Comparison of ENCODE assay signal across 1 mouse cellular context in the genomic region with DNA sequence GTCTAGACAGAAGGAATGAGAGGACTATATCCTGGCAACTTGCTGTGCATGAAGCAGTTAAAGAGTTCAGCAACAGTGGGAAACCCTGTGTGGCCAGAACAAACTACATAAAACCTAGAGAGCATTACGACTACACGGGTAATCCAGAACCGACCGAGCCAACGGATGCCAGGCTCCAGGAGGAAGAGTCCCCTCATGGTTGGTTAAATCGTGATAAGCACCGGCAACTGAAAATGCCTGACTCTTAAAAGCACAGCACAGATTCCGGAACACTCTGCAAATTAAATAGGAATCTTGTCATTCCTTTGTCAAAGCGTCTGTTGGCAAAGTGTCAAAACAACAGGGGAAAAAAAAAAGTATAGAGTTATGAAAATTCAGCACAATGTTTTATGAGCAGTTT.
TF ChIP-seq lines count a peak whose summit lies in the region.

No protein-coding gene starts in this region.

TF ChIP-seq in MEL, 35 proteins besides CTCF, POLR2A, EP300 and RAD21 (continued from another document):
- no peak; the same call in 1 of the 2 replicates for TF ChIP-seq SIN3A (IDR thresholded peaks at IDR 0.05; ENCODE audit: low read length)
- no peak for TF ChIP-seq MAFK (IDR thresholded peaks at IDR 0.05; ENCODE audit: borderline replicate concordance, low read depth, low read length)
- TF ChIP-seq E2F4 (IDR thresholded peaks at IDR 0.05; ENCODE audit: borderline replicate concordance, low read depth, low read length), result no peak
- no peak for TF ChIP-seq USF2 (IDR thresholded peaks at IDR 0.05; ENCODE audit: borderline replicate concordance in 1 of 2, insufficient read depth in 1 of 2, low read depth in 1 of 2, low read length in 2 of 2)
- 0 out of 2 replicates have a peak, but pooled peaks have one; percentile 22 for TF ChIP-seq MAX (IDR thresholded peaks at IDR 0.05; ENCODE audit: low read length)
- TF ChIP-seq KAT2A (conservative IDR thresholded peaks at IDR 0.05; ENCODE audit: low read depth, low read length), result no peak
- TF ChIP-seq USF1 (IDR thresholded peaks at IDR 0.05; ENCODE audit: low read depth, low read length), result no peak
- TF ChIP-seq TBP (IDR thresholded peaks at IDR 0.05; ENCODE audit: low read depth, low read length), result no peak
- no peak for TF ChIP-seq NELFE (IDR thresholded peaks at IDR 0.05; ENCODE audit: low read depth, low read length)
- no peak; the same call in 1 of the 2 replicates for TF ChIP-seq HCFC1 (IDR thresholded peaks at IDR 0.05; ENCODE audit: low read depth, low read length)
- no peak for TF ChIP-seq MEF2A (IDR thresholded peaks at IDR 0.05; ENCODE audit: extremely low read depth, insufficient replicate concordance, low read depth, low read length, poor library complexity, severe bottlenecking)
- TF ChIP-seq UBTF (IDR thresholded peaks at IDR 0.05; ENCODE audit: borderline replicate concordance, insufficient read depth, low read depth, low read length), result no peak
- TF ChIP-seq ETS1 (IDR thresholded peaks at IDR 0.05; ENCODE audit: low read depth, low read length), result no peak
- TF ChIP-seq NRF1 (IDR thresholded peaks at IDR 0.05; ENCODE audit: insufficient read depth, low read depth, low read length, poor library complexity, severe bottlenecking), result no peak
- no peak for TF ChIP-seq BHLHE40 (IDR thresholded peaks at IDR 0.05; ENCODE audit: borderline replicate concordance, low read depth, low read length)
